Mouse (Mus musculus) liver, embryonic 14.5 days (tissue): ENCODE measurements around the gene Get4. TPM values are rescaled to one million over a fixed set of nuclear protein-coding genes. Genes with fewer than 3 reads are reported as not detected.

Experiments used
- ATAC-seq: fragments of 200-750 bp; cut with Nextera tagmentation; 2 replicates; pipeline ENCODE4 v1.8.0; 2017; ENCODE audit warnings: moderate number of reproducible peaks, mild to moderate bottlenecking, moderate library complexity; ENCODE audit not compliant: insufficient read depth
- DNase-seq, 3 experiments: peaks; one replicate each; pipeline ENCODE4 v3.0.0-alpha.2; 2012 to 2013; ENCODE audit warnings: low read depth in 3 of 3, low spot score in 3 of 3
- H3K27ac ChIP-seq: fragments of 300-500 bp; sonication (generic); 2 replicates; pipeline ENCODE4 v1.5.1; 2014; ENCODE audit warnings: moderate library complexity, mild to moderate bottlenecking, control low read depth, inconsistent platforms
- H3K27me3 ChIP-seq: fragments of 300-500 bp; sonication (generic); 2 replicates; pipeline ENCODE4 v1.6.1; 2014; ENCODE audit warnings: mild to moderate bottlenecking, low read length, moderate library complexity; ENCODE audit not compliant: control insufficient read depth, insufficient read depth
- H3K36me3 ChIP-seq: fragments of 300-500 bp; sonication (generic); replicated peaks from 2 replicates; pipeline ENCODE4 v1.6.1; 2014; ENCODE audit warnings: low read depth; ENCODE audit not compliant: control insufficient read depth, insufficient read depth
- H3K4me1 ChIP-seq, 2 experiments: fragments of 200-500 bp in 1 of 2; fragments of 300-500 bp in 1 of 2; sonication (generic) in 1 of 2; replicated peaks; 2 replicates each; pipeline ENCODE4 v1.6.1; 2012 to 2014; ENCODE audit warnings: antibody characterized with exemption in 1 of 2, inconsistent platforms in 1 of 2, low read length in 1 of 2; ENCODE audit not compliant: control insufficient read depth in 2 of 2, insufficient read depth in 2 of 2
- H3K4me2 ChIP-seq: fragments of 300-500 bp; sonication (generic); 2 replicates; pipeline ENCODE4 v1.6.1; 2014; ENCODE audit warnings: low read depth, mild to moderate bottlenecking, control low read depth, moderate library complexity
- H3K4me3 ChIP-seq, 2 experiments: fragments of 200-500 bp in 1 of 2; fragments of 300-500 bp in 1 of 2; sonication (generic) in 1 of 2; 2 replicates each; pipeline ENCODE4 v1.5.1; 2012 to 2014; ENCODE audit warnings: low read depth in 2 of 2, low read length in 2 of 2, mild to moderate bottlenecking in 2 of 2, control low read depth in 1 of 2, inconsistent platforms in 1 of 2, moderate library complexity in 1 of 2; ENCODE audit not compliant: insufficient read depth in 1 of 2
- H3K9ac ChIP-seq: fragments of 300-500 bp; sonication (generic); replicated peaks from 2 replicates; pipeline ENCODE4 v1.6.1; 2014; ENCODE audit warnings: mild to moderate bottlenecking, control low read depth, moderate library complexity
- H3K9me3 ChIP-seq: fragments of 300-500 bp; sonication (generic); 2 replicates; pipeline ENCODE4 v1.6.1; 2016; ENCODE audit warnings: low read length, mixed read lengths; ENCODE audit not compliant: control insufficient read depth
- CTCF ChIP-seq: IDR thresholded peaks from 2 replicates; pipeline ENCODE4 v1.5.1; 2016; ENCODE audit warnings: antibody characterized with exemption, low read depth, control low read depth
- EP300 ChIP-seq: IDR thresholded peaks from 2 replicates; pipeline ENCODE4 v1.6.1; 2016; ENCODE audit warnings: antibody characterized with exemption, low read depth
- WGBS: fragments of 180-500 bp; shearing (Covaris S2); extraction: QIAGEN DNeasy Blood & Tissue Kit; methylation state at CpG from one replicate; pipeline ENCODE4 v1.1.7; 2014; ENCODE audit not compliant: insufficient replicate concordance; 5-methylcytosine and 5-hydroxymethylcytosine counted together
- polyA plus RNA-seq, 2 experiments: library from polyadenylated mRNA; depleted of rRNA in 1 of 2; stranded (reverse) in 1 of 2; unstranded in 1 of 2; fragments of >200 nt; fragmentation: Nextera tagmentation in 1 of 2; extraction: Ambion mirVana in 1 of 2; gene quantifications; 2 replicates each; pipeline versions ENCODE4 v1.2.1 to v1.2.3; 2012 to 2014

The Get4 gene
- polyA plus RNA-seq, 2 experiments: 56.8 to 107 TPM

DNA sequence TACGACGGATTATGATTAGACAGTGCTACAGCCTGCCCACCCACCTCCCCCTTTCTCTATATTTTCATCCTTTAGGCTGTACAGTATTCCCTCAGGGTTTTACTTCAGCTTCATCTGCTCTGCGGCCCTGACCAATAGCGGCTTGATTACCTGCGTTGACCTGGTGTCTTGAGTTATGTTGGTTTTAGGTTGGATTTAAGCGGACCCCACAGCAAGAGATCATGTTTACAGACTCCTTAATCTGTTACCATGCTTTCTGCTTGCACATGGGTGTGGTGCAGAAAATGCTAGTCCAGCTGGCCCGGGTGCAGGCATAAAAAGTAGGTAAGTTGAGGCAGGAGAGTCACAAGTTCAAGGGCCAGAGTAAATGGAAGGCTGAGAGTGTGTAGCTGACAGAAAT, 845 bp upstream of the Get4 start:
- TF ChIP-seq CTCF: no peak
- no peak for TF ChIP-seq EP300

DNA sequence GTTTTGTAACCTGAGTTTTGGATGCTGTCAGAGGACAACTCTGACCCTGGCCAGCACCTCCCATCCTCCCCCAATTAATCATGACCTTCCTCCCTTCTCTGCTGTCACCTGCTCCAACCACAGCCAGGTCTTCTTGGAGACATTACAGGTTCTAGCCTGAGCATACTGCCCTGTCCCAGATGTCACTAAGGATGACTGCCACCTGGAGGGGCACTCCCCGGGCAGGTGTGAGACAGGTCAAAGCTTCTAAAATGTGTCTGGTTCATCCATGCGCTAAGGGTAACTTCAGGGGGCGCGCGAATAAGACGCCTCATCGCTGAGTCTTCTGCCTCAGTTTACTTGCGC, 416 bp upstream of the Get4 start:
- H3K9ac ChIP-seq: peak overlapping the region; percentile 82
- H3K27me3 ChIP-seq: no peaks in the 10 kb centered on the region
- no peak for DNase-seq
- H3K27ac ChIP-seq: peak overlapping the region; percentile 32
- peak overlapping the region; percentile 88 to 97 for H3K4me3 ChIP-seq
- H3K4me1 ChIP-seq: peaks cover 13 to 45% of the 10 kb centered on the region in 2 experiments
- ATAC-seq: peak; percentile 4
- peaks cover 18% of the 10 kb centered on the region for H3K36me3 ChIP-seq
- peak overlapping the region; percentile 99 for H3K4me2 ChIP-seq
- TF ChIP-seq CTCF (peak; percentile 28), EP300 (no peak)
- no peaks in the 10 kb centered on the region for H3K9me3 ChIP-seq
- WGBS: 3% methylated on average over 8 of the region's 8 CpGs

More for the DNA sequence above, 845 bp upstream of the Get4 start:
- Histone ChIP-seq H3K9me3 (no peaks in the 10 kb centered on the region), H3K4me3 (peak overlapping the region in 1 of 2 experiments; percentile 97; a peak in 3 of 4 replicates), H3K27me3 (no peaks in the 10 kb centered on the region), H3K4me2 (peak overlapping the region; percentile 99), H3K27ac (peak overlapping the region; percentile 32), H3K36me3 (peaks cover 23% of the 10 kb centered on the region), H3K4me1 (peaks cover 13 to 42% of the 10 kb centered on the region in 2 experiments), H3K9ac (peak overlapping the region; percentile 82)
- ATAC-seq (no peak), DNase-seq (no peak)
- 79% methylated on average over 7 of the region's 7 CpGs for WGBS

DNA sequence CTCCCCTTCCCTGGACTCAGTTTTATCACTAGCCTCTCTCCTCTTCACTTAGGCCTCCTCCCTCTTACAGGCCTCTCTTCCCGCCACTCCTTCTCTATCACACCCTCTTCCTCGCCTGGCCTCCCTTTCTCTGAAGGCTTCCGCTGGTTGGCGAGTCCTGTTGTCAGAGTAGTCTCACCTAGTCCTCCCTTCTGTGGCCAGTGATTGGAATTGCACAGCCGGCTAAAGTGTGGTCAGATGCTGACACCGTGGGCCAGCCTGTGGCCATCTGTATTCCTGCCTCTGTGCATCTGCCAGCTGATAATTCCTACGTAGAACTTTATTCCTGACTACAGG, 754 bp downstream of the Get4 start:
- Histone ChIP-seq H3K27me3 (no peaks in the 10 kb centered on the region), H3K36me3 (peaks cover 14% of the 10 kb centered on the region), H3K9ac (peak overlapping the region; percentile 82), H3K4me2 (peak overlapping the region; percentile 99), H3K9me3 (no peaks in the 10 kb centered on the region), H3K27ac (peak overlapping the region; percentile 89), H3K4me3 (peak overlapping the region; percentile 88 to 97), H3K4me1 (peaks cover 17 to 47% of the 10 kb centered on the region in 2 experiments)
- ATAC-seq (peak; percentile 72), DNase-seq (peak in 2 of 3 experiments; percentile 63 to 66)
- no peak; the same call in none of the 2 replicates for TF ChIP-seq CTCF
- TF ChIP-seq EP300: no peak
- 0% methylated on average over 7 of the region's 7 CpGs for WGBS

DNA sequence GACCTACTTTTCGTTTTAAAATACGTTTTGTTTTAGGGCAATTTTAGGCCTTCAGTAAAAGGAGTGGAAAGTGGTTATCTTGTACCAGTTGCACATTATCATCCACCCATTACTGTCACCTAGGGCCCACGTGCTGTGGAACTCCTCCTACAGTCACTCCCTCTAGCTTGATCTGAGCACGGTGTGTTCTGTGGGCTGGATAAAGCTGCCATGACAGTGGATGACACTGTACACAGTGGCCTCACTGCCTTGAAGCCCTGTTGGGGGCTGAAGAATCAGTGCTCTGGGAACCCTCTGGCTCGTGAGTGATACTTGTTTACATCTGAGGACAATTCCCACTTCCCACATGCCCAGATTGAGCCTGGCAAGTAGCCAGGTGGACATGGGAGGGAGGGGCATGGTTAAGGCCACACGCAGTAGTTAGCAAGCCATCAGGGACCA, 1.2 kb downstream of the Get4 start:
- peaks cover 13% of the 10 kb centered on the region for H3K36me3 ChIP-seq
- WGBS: 6% methylated on average over 6 of the region's 6 CpGs
- peak; percentile 58 to 75 (median 60) for DNase-seq

DNA sequence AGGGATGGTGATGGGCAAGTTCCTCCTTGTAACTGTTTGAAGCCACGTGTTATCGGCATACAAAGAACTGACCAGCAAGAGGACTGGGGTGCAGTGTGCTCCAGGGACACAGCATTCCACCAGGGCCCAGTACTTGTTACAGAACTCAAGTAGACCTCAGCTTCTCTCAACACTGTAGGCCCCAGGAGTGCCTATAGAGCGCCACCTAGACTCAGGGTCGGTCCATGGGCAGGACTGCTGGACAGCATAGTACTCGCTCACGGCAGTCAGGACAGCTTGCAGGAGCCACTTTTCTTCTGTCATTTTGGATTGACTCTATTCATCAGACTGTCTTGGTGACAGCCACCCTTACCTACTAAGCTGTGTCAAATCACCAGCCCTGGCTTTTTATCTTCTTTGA, 2.8 kb downstream of the Get4 start:
- Histone ChIP-seq H3K4me1 (peaks cover 17 to 45% of the 10 kb centered on the region in 2 experiments), H3K27ac (no peak overlapping the region), H3K9ac (no peak overlapping the region; the same call in 1 of the 2 replicates), H3K9me3 (no peaks in the 10 kb centered on the region), H3K4me2 (peak overlapping the region; percentile 99; the same call in 1 of the 2 replicates), H3K27me3 (no peaks in the 10 kb centered on the region), H3K4me3 (no peak overlapping the region), H3K36me3 (peaks cover 8% of the 10 kb centered on the region; the same call in 1 of the 2 replicates)
- no peak for TF ChIP-seq EP300
- TF ChIP-seq CTCF: peak; percentile 58
- WGBS: 73% methylated on average over 6 of the region's 6 CpGs
- no peak for DNase-seq
- no peak for ATAC-seq

More for the DNA sequence above, 1.2 kb downstream of the Get4 start:
- Histone ChIP-seq H3K4me1 (peaks cover 17 to 45% of the 10 kb centered on the region in 2 experiments), H3K27ac (peak overlapping the region; percentile 89), H3K27me3 (no peaks in the 10 kb centered on the region), H3K9ac (peak overlapping the region; percentile 82), H3K9me3 (no peaks in the 10 kb centered on the region), H3K4me3 (peak overlapping the region; percentile 88 to 97), H3K4me2 (peak overlapping the region; percentile 99)
- ATAC-seq: peak; percentile 45
- TF ChIP-seq EP300 (no peak), CTCF (no peak)
